Mouse (Mus musculus) lung, adult 2 months (tissue): ENCODE measurements at regions not wholly inside any gene's neighbourhood (a gene's known extent, or its start where the extent isn't known, plus 50 kb on each side); places are given as distances from the start of the nearest gene placed in this dataset.

Experiments used
- CTCF ChIP-seq: fragments of 200-500 bp; IDR thresholded peaks from 2 replicates; pipeline ENCODE4 v1.5.1; 2011; ENCODE audit warnings: mild to moderate bottlenecking, low read length, control low read depth; ENCODE audit not compliant: insufficient read depth
- POLR2A ChIP-seq: fragments of 200-500 bp; IDR thresholded peaks from 2 replicates; pipeline ENCODE4 v1.6.1; 2011; ENCODE audit warnings: low read depth, mild to moderate bottlenecking, control low read depth, low read length, borderline replicate concordance; ENCODE audit errors: extremely low read depth

- TF ChIP-seq POLR2A (no peak), CTCF (no peak)
Measured at GRCm38 (mm10) chr11:44089514-44089913, 188.5 kb upstream of the Adra1b start.
